Comparison of ENCODE assay signal across 32 mouse cellular contexts in genomic region chr3:108644856-108645255, GRCm38 (mm10).
"Had no signal": no experiment of that assay in that cellular context is flagged by ENCODE, and none has a peak within 500 bp of the region (broad histone marks: within the 10 kb centered on the region; RNA-seq: fewer than 3 reads in every experiment).

No protein-coding gene starts in this region.

- H3K36me3 ChIP-seq: liver, embryonic 12.5 days; liver, embryonic 13.5 days; liver, embryonic 15.5 days had no signal

- H3K9ac ChIP-seq: limb, embryonic 12.5 days; limb, embryonic 13.5 days; limb, embryonic 15.5 days; liver, embryonic 12.5 days; liver, embryonic 13.5 days; liver, embryonic 14.5 days; liver, embryonic 15.5 days; liver, postnatal 0 days; lung, embryonic 14.5 days; lung, embryonic 15.5 days; midbrain, embryonic 12.5 days; midbrain, embryonic 13.5 days; midbrain, embryonic 15.5 days; neural tube, embryonic 12.5 days had no signal

- H3K4me2 ChIP-seq: limb, embryonic 12.5 days; limb, embryonic 13.5 days; limb, embryonic 15.5 days; liver, embryonic 11.5 days; liver, embryonic 12.5 days; liver, embryonic 13.5 days; liver, embryonic 15.5 days; lung, embryonic 14.5 days; lung, embryonic 15.5 days; midbrain, embryonic 11.5 days; midbrain, embryonic 12.5 days; midbrain, embryonic 13.5 days; midbrain, embryonic 15.5 days; neural tube, embryonic 12.5 days had no signal

- H3K4me1 ChIP-seq: limb, embryonic 15.5 days; liver, embryonic 12.5 days; liver, embryonic 13.5 days; liver, embryonic 15.5 days; lung, embryonic 15.5 days; midbrain, embryonic 10.5 days; midbrain, embryonic 12.5 days; midbrain, embryonic 13.5 days; midbrain, embryonic 15.5 days; neural tube, embryonic 12.5 days had no signal

- H3K27ac ChIP-seq: limb, embryonic 10.5 days; limb, embryonic 12.5 days; limb, embryonic 13.5 days; limb, embryonic 15.5 days; liver, embryonic 12.5 days; liver, embryonic 13.5 days; liver, embryonic 14.5 days; liver, embryonic 15.5 days; lung, embryonic 15.5 days; macrophage; midbrain, embryonic 10.5 days; midbrain, embryonic 12.5 days; midbrain, embryonic 13.5 days; midbrain, embryonic 15.5 days; neural tube, embryonic 12.5 days had no signal

- H3K9me3 ChIP-seq: limb, embryonic 10.5 days; limb, embryonic 12.5 days; limb, embryonic 13.5 days; limb, embryonic 15.5 days; liver, embryonic 12.5 days; liver, embryonic 13.5 days; liver, embryonic 15.5 days; lung, embryonic 15.5 days; megakaryocyte, embryonic 14.5 days; midbrain, embryonic 10.5 days; midbrain, embryonic 12.5 days; midbrain, embryonic 13.5 days; midbrain, embryonic 15.5 days; neural tube, embryonic 12.5 days had no signal

- DNase-seq: left cerebral cortex, postnatal 4 days; liver; liver, embryonic 13.5 days; liver, postnatal 0 days; lung, adult 18-20 months; lung, adult 2 months; lung, embryonic 14.5 days; lung, postnatal 10 days; lung, postnatal 14 days; lung, postnatal 36 days; lung, postnatal 4 days; midbrain, embryonic 14.5 days had no signal

- ATAC-seq: liver, embryonic 12.5 days; liver, postnatal 0 days; lung, postnatal 0 days; midbrain, embryonic 13.5 days; midbrain, embryonic 15.5 days; midbrain, embryonic 16.5 days had no signal

- H3K4me3 ChIP-seq: limb, embryonic 10.5 days; limb, embryonic 12.5 days; limb, embryonic 13.5 days; limb, embryonic 15.5 days; liver, embryonic 12.5 days; liver, embryonic 13.5 days; liver, embryonic 15.5 days; lung, embryonic 15.5 days; megakaryocyte, embryonic 14.5 days; midbrain, embryonic 10.5 days; midbrain, embryonic 12.5 days; midbrain, embryonic 13.5 days; midbrain, embryonic 15.5 days; myocyte; neural tube, embryonic 12.5 days had no signal

- H3K27me3 ChIP-seq: limb, embryonic 12.5 days; limb, embryonic 13.5 days; limb, embryonic 15.5 days; liver, embryonic 12.5 days; liver, embryonic 13.5 days; liver, embryonic 15.5 days; lung, embryonic 15.5 days; megakaryocyte, embryonic 14.5 days; midbrain, embryonic 12.5 days; midbrain, embryonic 13.5 days; midbrain, embryonic 15.5 days; neural tube, embryonic 12.5 days had no signal
